Mouse (Mus musculus) liver, embryonic 14.5 days (tissue): Measurements from ENCODE around the gene Ovca2.

Experiments used
- CTCF ChIP-seq: IDR thresholded peaks from 2 replicates; pipeline ENCODE4 v1.5.1; 2016; ENCODE audit warnings: antibody characterized with exemption, low read depth, control low read depth
- EP300 ChIP-seq: IDR thresholded peaks from 2 replicates; pipeline ENCODE4 v1.6.1; 2016; ENCODE audit warnings: antibody characterized with exemption, low read depth

DNA sequence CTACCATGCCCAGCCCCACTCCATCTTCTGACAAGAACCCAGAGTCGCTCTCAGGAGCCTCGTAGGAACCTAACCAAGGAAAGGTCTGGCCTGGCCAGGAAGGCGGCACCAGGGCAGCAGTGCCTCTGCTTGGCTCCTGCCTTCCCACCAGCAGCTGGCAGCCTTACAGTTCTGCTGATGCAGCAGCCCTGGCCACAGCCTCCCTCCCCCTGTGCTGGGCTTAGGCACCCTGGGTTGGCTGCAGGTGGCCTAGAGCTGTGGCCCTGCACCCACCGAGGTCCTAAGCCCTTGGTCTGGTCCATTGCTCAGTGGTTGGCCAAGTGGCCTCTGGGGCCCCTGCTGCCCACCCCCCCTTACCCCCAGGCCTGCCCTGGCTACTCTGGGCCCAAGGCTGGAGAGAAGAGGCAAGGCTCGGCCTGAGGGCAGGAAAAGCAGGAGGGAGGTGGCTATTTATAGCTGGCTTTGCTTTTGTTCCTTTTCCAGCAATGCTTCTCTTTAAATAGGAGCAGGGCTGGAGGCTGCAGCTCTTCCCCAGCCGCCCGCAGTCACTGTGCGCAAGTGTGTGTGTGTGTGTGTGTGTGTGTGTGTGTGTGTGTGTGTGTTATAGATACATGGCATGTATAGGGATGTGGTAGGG lies 33.5 kb upstream of the Ovca2 start:
- TF ChIP-seq CTCF (no peak), EP300 (no peak)
